Mouse (Mus musculus) spleen, postnatal 10 days (tissue): ENCODE data around the gene Gm7324.
"Not testable (repeated sequence)": the region's sequence is repeated elsewhere in the genome, so short reads cannot be mapped to it uniquely, and the experiment has no call there.

Source experiments
- DNase-seq, 2 experiments: peaks; one replicate each; pipeline ENCODE4 v3.0.0; 2021 to 2022; ENCODE audit warnings: low spot score in 2 of 2

Gm7324 gene

GRCm38 (mm10) chr14:43697621-43698020 lies at the start of gene Gm7324:
TSS of gene Gm7324 (plus strand) at chr14:43697828.
- not testable (repeated sequence) for DNase-seq

GRCm38 (mm10) chr14:43677099-43677498 lies 20.5 kb upstream of the Gm7324 start, which contains the start of gene Gm8165:
TSS of gene Gm8165 (minus strand) at chr14:43677199.
- not testable (repeated sequence) for DNase-seq

GRCm38 (mm10) chr14:43727385-43727784 lies 29.8 kb downstream of the Gm7324 start, which contains the start of gene Gm16506:
TSS of gene Gm16506 (minus strand) at chr14:43727485.
- DNase-seq: not testable (repeated sequence)

- DNase-seq: not testable (repeated sequence)
Measured at GRCm38 (mm10) chr14:43747566-43747965, 49.9 kb downstream of the Gm7324 start, which contains the start of gene Gm6526. TSS of gene Gm6526 (plus strand) at chr14:43747866.
